Mouse (Mus musculus): ENCODE measurements around the gene Slc16a13. TPM values are rescaled to one million over a fixed set of nuclear protein-coding genes. Genes with fewer than 3 reads are reported as not detected.

The Slc16a13 gene
- polyA plus RNA-seq, 1 experiment = 8.5 TPM

DNA sequence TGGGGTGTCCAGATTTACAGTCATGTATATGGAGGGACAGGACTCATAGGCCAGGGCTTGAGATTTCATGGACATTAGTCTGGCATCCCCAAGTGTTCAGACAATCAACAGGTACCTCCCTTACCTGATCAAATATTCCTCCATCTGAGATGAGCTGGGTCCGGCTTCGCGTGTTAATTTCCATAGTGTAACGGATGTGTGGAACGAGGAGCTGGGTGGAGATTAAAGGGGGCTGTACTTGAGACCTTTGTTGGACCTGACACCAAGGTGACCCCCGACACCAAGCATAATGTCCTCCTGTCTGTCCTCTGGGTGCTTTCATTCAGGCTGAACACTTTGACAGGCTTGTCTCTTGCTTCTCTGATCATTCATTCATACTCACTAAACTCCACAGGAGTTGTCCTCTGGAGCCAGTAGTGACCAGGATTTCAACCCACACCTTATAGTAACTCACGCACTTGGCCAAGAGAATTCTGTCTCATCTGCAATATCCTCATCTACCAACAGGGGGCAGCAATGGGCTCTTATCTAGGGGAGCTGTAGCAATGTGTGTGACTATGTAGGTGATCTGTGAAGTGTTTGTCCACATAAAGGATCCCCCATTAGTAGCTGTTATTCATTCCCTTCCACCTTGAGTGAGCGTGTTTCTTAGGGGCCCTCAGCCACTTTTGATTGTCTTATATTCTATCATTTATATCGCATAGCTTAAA is 26.4 kb upstream of the Slc16a13 start:
- Histone ChIP-seq H3K4me1 (ENCODE audit: control insufficient read depth, insufficient read depth, low read length) (peaks cover 13% of the 10 kb centered on the region), H3K4me3 (ENCODE audit: insufficient read depth, low read length) (no peak overlapping the region), H3K27ac (ENCODE audit: insufficient read depth, low read depth, low read length) (no peak overlapping the region)
- no peak for TF ChIP-seq CTCF (IDR thresholded peaks at IDR 0.05; ENCODE audit: low read depth, low read length)
- no peak for TF ChIP-seq POLR2A (IDR thresholded peaks at IDR 0.05; ENCODE audit: borderline replicate concordance, low read depth, low read length)

DNA sequence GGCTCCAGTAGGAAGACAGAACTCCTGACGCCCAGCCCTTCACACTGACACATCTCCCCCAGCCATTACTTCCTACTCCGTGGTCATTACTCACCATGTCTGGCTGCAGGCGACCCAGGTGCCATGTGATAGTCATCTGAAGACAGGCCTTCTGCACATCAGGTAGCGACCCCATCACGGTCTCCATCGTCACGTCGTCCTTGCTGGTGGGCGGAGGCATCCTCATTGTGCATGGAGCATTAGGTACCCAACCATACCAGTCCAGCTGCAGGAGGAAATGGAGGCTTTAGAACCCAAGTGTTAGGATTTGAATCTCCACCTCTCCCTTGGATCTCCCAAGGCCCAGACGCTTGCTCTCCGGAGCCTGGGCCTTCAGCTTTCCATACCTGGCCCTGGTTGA is 21.7 kb upstream of the Slc16a13 start:
- Histone ChIP-seq H3K27ac (ENCODE audit: insufficient read depth, low read depth, low read length) (no peak overlapping the region), H3K4me3 (ENCODE audit: insufficient read depth, low read length) (no peak overlapping the region), H3K4me1 (ENCODE audit: control insufficient read depth, insufficient read depth, low read length) (peaks cover 13% of the 10 kb centered on the region)
- TF ChIP-seq CTCF (IDR thresholded peaks at IDR 0.05; ENCODE audit: low read depth, low read length) = no peak
- TF ChIP-seq POLR2A (IDR thresholded peaks at IDR 0.05; ENCODE audit: borderline replicate concordance, low read depth, low read length) = no peak

DNA sequence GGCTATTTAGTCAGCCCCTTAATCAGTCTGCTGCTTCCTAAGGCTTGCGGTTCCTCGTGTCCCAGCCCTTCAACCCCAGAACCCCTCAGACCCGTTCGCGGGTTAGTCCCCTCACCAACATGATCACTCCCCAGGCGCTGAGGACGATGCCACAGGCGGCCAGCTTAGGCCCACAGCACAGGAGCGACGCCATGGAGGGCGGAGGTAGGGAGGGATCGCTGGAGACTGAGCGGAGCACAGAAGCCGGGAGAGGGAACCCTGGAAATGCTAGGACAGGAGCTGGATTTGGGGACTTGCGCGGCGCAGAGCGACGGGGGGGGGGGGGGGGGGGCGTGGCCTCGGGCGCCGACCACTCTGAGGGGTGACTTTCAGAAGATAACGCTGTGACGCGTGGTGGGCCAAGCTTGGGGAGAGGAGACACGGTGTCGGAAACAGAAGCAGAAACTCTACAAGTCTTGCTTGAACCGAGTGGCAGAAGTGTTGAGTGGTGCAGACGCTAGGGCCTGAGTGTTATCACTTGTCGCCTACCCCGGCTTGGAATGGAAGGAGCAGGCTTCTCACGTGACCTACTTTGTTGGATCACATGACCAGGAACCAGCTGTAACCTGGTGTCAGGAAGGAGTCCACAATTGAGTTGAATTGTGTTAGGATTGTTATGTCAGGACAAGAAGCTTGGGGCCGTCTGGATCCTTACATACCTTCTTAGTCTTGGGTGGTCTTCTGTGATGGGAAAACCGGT is 18.8 kb upstream of the Slc16a13 start, which contains the start of the genes Gm21988 and Rnasek:
Gm21988 (minus strand) TSS at position 290 of the 739 bp plus-strand sequence.
Rnasek (minus strand) TSS at position 302 of the 739 bp plus-strand sequence.
- H3K4me1 ChIP-seq (ENCODE audit: control insufficient read depth, insufficient read depth, low read length) = peaks cover 22% of the 10 kb centered on the region
- peak within 1 kb of the TSS; percentile 94 for H3K4me3 ChIP-seq (ENCODE audit: insufficient read depth, low read length)
- H3K27ac ChIP-seq (ENCODE audit: insufficient read depth, low read depth, low read length) = peak within 1 kb of the TSS; percentile 92
- TF ChIP-seq POLR2A (IDR thresholded peaks at IDR 0.05; ENCODE audit: borderline replicate concordance, low read depth, low read length) = peak; percentile 75
- no peak for TF ChIP-seq CTCF (IDR thresholded peaks at IDR 0.05; ENCODE audit: low read depth, low read length)

DNA sequence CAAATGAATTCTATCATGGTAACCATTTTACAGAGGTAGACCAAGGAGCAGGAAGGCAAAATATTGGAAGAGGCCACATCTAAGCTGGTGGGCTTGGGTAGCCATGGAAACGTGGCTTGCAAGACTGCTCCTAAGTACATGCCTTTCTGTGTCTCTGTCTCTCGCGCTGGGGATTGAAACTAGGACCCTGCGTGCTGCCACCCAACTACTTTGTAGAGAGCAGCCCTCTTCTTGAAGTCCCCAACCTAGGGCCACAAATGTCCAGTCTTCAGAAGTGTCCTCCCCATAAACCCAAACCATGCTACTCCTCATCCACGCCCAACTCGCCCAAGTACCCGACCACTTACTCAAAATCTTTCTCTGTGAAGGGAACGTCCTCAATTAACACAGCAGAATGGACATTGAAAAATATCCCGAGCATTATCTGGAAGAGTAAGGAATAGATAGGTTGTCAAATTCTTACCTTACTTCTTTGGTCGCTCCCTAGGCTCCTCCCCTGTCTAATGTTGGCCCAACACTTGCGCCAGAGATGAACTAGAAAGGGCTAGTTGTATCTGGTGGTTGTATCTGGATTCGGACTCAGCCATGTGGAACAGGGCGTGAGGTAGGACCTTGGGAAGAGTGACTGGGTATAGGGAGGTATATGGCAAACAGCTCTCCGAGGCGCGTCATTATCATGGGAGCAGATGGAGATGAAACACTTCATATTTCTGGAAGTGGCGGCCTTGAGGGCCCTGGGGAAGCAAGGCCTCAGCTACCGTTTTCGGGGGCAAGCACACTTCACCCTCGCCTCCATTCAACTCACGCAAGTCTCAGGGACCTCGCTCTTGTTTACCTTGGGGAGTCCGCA is 18.0 kb upstream of the Slc16a13 start:
- peak overlapping the region; percentile 94 for H3K4me3 ChIP-seq (ENCODE audit: insufficient read depth, low read length)
- TF ChIP-seq CTCF (IDR thresholded peaks at IDR 0.05; ENCODE audit: low read depth, low read length) (no peak), POLR2A (IDR thresholded peaks at IDR 0.05; ENCODE audit: borderline replicate concordance, low read depth, low read length) (no peak)
- H3K4me1 ChIP-seq (ENCODE audit: control insufficient read depth, insufficient read depth, low read length) = peaks cover 22% of the 10 kb centered on the region
- H3K27ac ChIP-seq (ENCODE audit: insufficient read depth, low read depth, low read length) = peak overlapping the region; percentile 92

DNA sequence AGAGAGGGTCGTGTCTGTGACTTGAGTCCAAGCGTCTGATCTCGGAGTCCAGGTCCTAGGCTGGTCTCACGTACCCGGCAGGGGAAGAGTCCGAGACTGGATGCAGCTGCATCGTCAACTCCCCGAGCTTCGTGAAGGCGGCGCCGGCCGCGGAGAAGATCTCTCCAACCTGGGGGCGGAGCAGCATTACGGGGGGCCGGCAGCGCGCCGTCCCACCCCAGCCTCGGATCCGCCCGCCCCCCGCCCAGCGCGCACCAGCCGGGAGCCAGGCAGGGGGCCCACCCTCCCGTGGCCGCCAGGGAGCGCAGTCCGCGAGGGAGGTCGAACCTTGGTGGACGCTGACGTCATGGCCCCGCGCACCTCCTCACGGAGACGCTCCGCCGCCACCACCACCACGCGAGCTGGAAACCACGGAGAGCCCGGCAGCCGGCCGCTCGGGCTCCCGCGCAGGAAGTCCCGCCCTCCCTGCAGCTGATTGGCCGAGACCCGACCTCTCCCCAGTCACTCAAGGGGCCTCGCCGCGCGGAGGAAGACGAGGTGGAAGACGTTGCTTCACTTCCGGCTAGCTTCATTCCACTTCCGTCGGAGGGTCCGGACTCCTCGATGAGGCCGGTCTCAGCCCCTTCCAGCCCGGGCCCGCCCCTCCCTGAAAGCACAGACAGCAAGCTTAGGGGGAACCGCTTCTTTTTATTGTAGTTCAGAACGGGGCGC is 16.7 kb upstream of the Slc16a13 start, which contains the start of gene 0610010K14Rik:
0610010K14Rik (minus strand) TSS at position 458 of the 711 bp plus-strand sequence.
- TF ChIP-seq POLR2A (IDR thresholded peaks at IDR 0.05; ENCODE audit: borderline replicate concordance, low read depth, low read length) (no peak), CTCF (IDR thresholded peaks at IDR 0.05; ENCODE audit: low read depth, low read length) (no peak)
- H3K4me1 ChIP-seq (ENCODE audit: control insufficient read depth, insufficient read depth, low read length) = peaks cover 20% of the 10 kb centered on the region
- peak within 1 kb of the TSS; percentile 94 for H3K4me3 ChIP-seq (ENCODE audit: insufficient read depth, low read length)
- H3K27ac ChIP-seq (ENCODE audit: insufficient read depth, low read depth, low read length) = peak within 1 kb of the TSS; percentile 92

DNA sequence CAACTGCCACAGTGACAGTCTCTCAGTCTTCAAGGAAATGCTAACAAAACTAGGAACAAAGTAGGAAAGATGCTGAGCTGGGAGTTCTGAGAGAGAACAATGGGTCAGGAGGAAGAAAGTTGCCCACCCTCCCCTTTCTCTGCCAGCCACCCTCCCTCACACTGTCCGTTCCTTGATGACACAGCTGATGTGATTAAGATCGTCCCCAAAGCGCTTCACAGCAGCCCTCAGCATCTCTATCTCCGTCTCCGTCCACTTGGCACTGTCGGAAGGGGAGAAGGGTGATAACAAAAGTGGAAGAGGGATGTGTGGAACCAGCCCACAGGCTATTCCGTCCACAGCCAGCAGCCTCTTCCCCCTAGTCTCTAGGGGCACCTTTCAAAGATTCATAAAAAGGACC is 15.9 kb upstream of the Slc16a13 start:
- Histone ChIP-seq H3K4me1 (ENCODE audit: control insufficient read depth, insufficient read depth, low read length) (peaks cover 15% of the 10 kb centered on the region), H3K27ac (ENCODE audit: insufficient read depth, low read depth, low read length) (peak overlapping the region; percentile 78)
- TF ChIP-seq POLR2A (IDR thresholded peaks at IDR 0.05; ENCODE audit: borderline replicate concordance, low read depth, low read length) (no peak), CTCF (IDR thresholded peaks at IDR 0.05; ENCODE audit: low read depth, low read length) (no peak)

DNA sequence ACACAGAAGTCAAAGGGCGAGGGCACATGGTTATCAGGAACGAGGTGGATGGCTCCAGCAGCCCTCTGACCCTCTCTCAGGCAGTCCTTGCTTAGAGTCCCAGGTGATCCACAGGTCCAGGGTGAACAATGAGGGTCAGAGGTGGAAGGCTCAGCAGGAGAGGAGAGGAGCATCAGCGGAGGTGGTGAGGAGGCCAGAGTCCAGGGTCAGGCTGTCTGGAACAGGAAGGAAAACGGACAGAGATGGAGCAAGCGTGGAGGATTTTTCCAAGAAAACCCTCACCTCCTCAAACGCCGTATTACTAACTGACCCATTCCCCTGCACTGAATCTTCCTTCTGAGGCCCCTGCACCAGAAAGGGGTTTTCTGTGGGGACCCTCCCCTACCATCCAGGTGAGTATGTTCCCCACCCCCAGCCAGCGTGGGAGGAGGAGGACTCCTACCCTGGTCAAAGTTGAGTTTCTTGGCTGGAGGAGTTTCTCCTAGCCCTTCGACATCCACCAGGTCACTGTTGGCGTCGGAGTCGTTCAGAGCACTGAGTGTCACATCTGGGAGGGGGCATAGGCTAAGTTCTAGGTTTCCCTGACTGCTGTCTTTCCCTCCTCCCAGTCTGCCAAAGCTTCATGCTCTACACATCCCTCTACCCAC is 14.5 kb upstream of the Slc16a13 start:
- no peak overlapping the region for H3K27ac ChIP-seq (ENCODE audit: insufficient read depth, low read depth, low read length)
- H3K4me3 ChIP-seq (ENCODE audit: insufficient read depth, low read length) = no peak overlapping the region
- TF ChIP-seq POLR2A (IDR thresholded peaks at IDR 0.05; ENCODE audit: borderline replicate concordance, low read depth, low read length) (no peak), CTCF (IDR thresholded peaks at IDR 0.05; ENCODE audit: low read depth, low read length) (no peak)
- peaks cover 9% of the 10 kb centered on the region for H3K4me1 ChIP-seq (ENCODE audit: control insufficient read depth, insufficient read depth, low read length)

More for the DNA sequence above, 15.9 kb upstream of the Slc16a13 start:
- H3K4me3 ChIP-seq (ENCODE audit: insufficient read depth, low read length) = peak overlapping the region; percentile 94

DNA sequence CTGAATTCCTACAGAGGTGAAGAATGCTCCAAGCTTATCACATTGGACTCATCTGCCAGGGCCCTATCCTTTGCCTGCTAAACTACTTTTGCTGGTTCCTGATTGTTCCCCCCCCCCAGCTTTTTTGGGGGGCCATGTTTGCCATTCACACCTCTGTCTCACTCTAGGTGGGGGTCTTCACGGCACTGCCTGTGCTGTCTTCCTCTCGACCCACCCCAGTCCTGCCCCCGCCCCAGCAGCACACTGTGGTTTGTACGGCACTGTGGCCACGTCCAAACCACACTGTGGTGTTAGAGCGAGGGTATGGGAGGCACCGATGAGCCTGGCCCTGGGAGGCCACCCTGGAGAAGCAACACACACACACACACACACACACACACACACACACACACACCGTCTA is 13.6 kb upstream of the Slc16a13 start:
- Histone ChIP-seq H3K27ac (ENCODE audit: insufficient read depth, low read depth, low read length) (no peak overlapping the region), H3K4me3 (ENCODE audit: insufficient read depth, low read length) (no peak overlapping the region), H3K4me1 (ENCODE audit: control insufficient read depth, insufficient read depth, low read length) (peaks cover 13% of the 10 kb centered on the region)
- no peak for TF ChIP-seq CTCF (IDR thresholded peaks at IDR 0.05; ENCODE audit: low read depth, low read length)
- TF ChIP-seq POLR2A (IDR thresholded peaks at IDR 0.05; ENCODE audit: borderline replicate concordance, low read depth, low read length) = no peak
